Mouse (Mus musculus) forebrain, embryonic 15.5 days (tissue): ENCODE data around the gene Cubn. TPM values are rescaled to one million over a fixed set of nuclear protein-coding genes. Genes with fewer than 3 reads are reported as not detected.
A peak's percentile ranks its signal among the peaks of the same experiment; 100 is the strongest.

Experiments used
- ATAC-seq: fragments of 200-750 bp; cut with Nextera tagmentation; replicated peaks from 2 replicates; pipeline ENCODE4 v1.8.0; 2017; ENCODE audit warnings: mild to moderate bottlenecking, moderate TSS enrichment, moderate library complexity
- H3K27ac ChIP-seq: fragments of 300-500 bp; sonication (generic); replicated peaks from 2 replicates; pipeline ENCODE4 v1.5.1; 2015; ENCODE audit warnings: mild to moderate bottlenecking, inconsistent platforms
- H3K27me3 ChIP-seq: fragments of 300-500 bp; sonication (generic); 2 replicates; pipeline ENCODE4 v1.6.1; 2015; ENCODE audit warnings: inconsistent platforms
- H3K36me3 ChIP-seq: fragments of 300-500 bp; sonication (generic); 2 replicates; pipeline ENCODE4 v1.6.1; 2015; ENCODE audit warnings: mild to moderate bottlenecking, inconsistent platforms
- H3K4me1 ChIP-seq: fragments of 300-500 bp; sonication (generic); 2 replicates; pipeline ENCODE4 v1.6.1; 2015; ENCODE audit warnings: inconsistent platforms
- H3K4me2 ChIP-seq: fragments of 300-500 bp; sonication (generic); replicated peaks from 2 replicates; pipeline ENCODE4 v1.6.1; 2015; ENCODE audit warnings: mild to moderate bottlenecking, inconsistent platforms
- H3K4me3 ChIP-seq: fragments of 300-500 bp; sonication (generic); 2 replicates; pipeline ENCODE4 v1.5.1; 2015; ENCODE audit warnings: mild to moderate bottlenecking, inconsistent platforms
- H3K9ac ChIP-seq: fragments of 300-500 bp; sonication (generic); replicated peaks from 2 replicates; pipeline ENCODE4 v1.6.1; 2015; ENCODE audit warnings: mild to moderate bottlenecking, inconsistent platforms
- H3K9me3 ChIP-seq: fragments of 300-500 bp; sonication (generic); 2 replicates; pipeline ENCODE4 v1.6.1; 2016; ENCODE audit warnings: inconsistent platforms
- WGBS: fragments of 180-500 bp; shearing (Covaris S2); methylation state at CpG from one replicate; pipeline ENCODE4 v1.1.7; 2015; ENCODE audit warnings: mixed read lengths; 5-methylcytosine and 5-hydroxymethylcytosine counted together
- polyA plus RNA-seq: library from polyadenylated mRNA; unstranded; fragments of >200 nt; fragmentation: Nextera tagmentation; extraction: Ambion mirVana; gene quantifications from 2 replicates; pipeline ENCODE4 v1.2.1, GENCODE M21; 2015

Gene Cubn
- polyA plus RNA-seq, 1 experiment from 2014 or later, result 0.19 TPM

DNA sequence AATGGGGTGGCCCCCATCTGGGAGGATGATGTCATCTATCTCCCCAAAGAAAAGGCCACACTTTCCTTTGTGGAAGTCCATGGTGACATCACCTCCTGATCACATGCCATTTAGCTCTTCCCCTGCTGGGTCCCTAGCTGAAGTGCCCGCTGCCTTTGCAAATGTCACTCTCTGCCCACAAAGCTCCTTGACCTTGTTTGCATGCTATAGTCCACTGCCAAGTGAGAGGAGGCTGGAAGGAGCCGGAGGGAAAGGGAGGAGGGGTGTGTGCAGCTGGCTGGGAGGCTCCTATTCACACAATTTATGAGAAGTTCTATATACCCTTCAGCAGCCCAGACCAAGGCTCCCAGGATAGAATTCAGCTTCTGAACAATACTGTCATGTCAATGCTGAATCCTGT is 92.7 kb downstream of the Cubn start:
- no peaks in the 10 kb centered on the region for H3K9me3 ChIP-seq
- peak; percentile 94 for ATAC-seq
- H3K27me3 ChIP-seq, result no peaks in the 10 kb centered on the region
- H3K4me1 ChIP-seq, result peaks cover 23% of the 10 kb centered on the region
- H3K36me3 ChIP-seq, result no peaks in the 10 kb centered on the region
- H3K9ac ChIP-seq, result no peak overlapping the region
- 0 out of 2 replicates have a peak overlapping the region, but pooled peaks have one; percentile 7 for H3K4me2 ChIP-seq
- WGBS, result 0% methylated on average over 2 of the region's 2 CpGs
- peak overlapping the region; percentile 67 for H3K27ac ChIP-seq
- H3K4me3 ChIP-seq, result no peak overlapping the region

GRCm38 (mm10) chr2:13398551-13398950 is 93.1 kb downstream of the Cubn start:
- Histone ChIP-seq H3K27me3 (no peaks in the 10 kb centered on the region), H3K4me1 (peaks cover 23% of the 10 kb centered on the region), H3K27ac (peak overlapping the region; percentile 67), H3K9ac (no peak overlapping the region), H3K9me3 (no peaks in the 10 kb centered on the region), H3K36me3 (no peaks in the 10 kb centered on the region), H3K4me2 (0 out of 2 replicates have a peak overlapping the region, but pooled peaks have one; percentile 7), H3K4me3 (no peak overlapping the region)
- WGBS, result 14% methylated on average over 4 of the region's 4 CpGs
- peak; percentile 72 for ATAC-seq

GRCm38 (mm10) chr2:13396124-13396540 is 95.5 kb downstream of the Cubn start:
- no peak overlapping the region for H3K4me3 ChIP-seq
- H3K9ac ChIP-seq, result no peak overlapping the region
- no peak overlapping the region for H3K27ac ChIP-seq
- H3K9me3 ChIP-seq, result no peaks in the 10 kb centered on the region
- H3K36me3 ChIP-seq, result no peaks in the 10 kb centered on the region
- no peak overlapping the region for H3K4me2 ChIP-seq
- no peaks in the 10 kb centered on the region for H3K27me3 ChIP-seq
- no peak for ATAC-seq
- H3K4me1 ChIP-seq, result peaks cover 23% of the 10 kb centered on the region
- 22% methylated on average over 3 of the region's 3 CpGs for WGBS

DNA sequence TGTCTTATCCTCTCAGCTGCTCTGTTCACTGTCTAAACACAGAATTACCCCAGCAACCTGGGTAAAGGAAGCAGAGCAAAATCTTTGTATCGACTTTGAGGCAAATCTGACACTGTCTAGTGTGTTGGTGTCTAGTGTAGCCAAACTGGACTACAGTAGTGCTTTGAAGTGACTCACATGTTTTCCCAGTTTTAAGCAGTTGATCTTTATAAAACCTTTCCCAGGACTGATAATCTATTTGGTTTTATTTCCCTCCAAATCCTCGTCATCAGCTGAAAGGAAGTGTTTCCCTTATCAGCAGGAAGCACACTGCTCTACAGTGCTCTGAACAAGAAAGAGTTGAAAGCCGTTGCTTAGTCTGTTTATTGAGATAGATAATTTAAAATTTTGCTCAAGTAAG is 100.6 kb downstream of the Cubn start:
- Histone ChIP-seq H3K27ac (no peak overlapping the region), H3K36me3 (no peaks in the 10 kb centered on the region), H3K4me2 (no peak overlapping the region), H3K4me3 (no peak overlapping the region), H3K27me3 (no peaks in the 10 kb centered on the region), H3K9me3 (no peaks in the 10 kb centered on the region), H3K9ac (no peak overlapping the region), H3K4me1 (peaks cover 5% of the 10 kb centered on the region)
- WGBS, result 65% methylated on average over 3 of the region's 3 CpGs
- no peak for ATAC-seq

DNA sequence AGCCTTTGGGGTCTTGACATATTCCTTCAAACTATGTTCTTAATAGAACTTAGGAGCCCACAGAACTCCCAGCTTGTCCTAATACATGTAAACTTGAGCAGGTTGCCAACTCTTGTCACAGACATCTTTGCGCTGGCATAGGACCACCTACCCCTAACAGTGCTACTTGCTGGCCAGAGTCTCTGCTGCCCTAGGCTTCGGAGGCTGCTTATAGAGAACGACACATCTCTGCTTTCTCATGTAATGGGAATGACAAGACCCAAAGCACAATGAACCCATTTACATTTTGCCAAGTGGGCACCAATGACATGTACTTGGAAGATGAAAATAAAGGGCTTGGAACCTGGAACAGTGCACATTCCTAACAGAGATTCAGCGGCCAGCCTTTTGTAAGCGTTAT is 105.0 kb downstream of the Cubn start:
- Histone ChIP-seq H3K27ac (peak overlapping the region; percentile 83; the same call in 1 of the 2 replicates), H3K9ac (no peak overlapping the region), H3K4me2 (no peak overlapping the region), H3K9me3 (no peaks in the 10 kb centered on the region), H3K4me1 (peaks cover 19% of the 10 kb centered on the region), H3K36me3 (no peaks in the 10 kb centered on the region), H3K27me3 (no peaks in the 10 kb centered on the region), H3K4me3 (no peak overlapping the region)
- peak; percentile 51; the same call in 1 of the 2 replicates for ATAC-seq
- 57% methylated on average over 5 of the region's 5 CpGs for WGBS

DNA sequence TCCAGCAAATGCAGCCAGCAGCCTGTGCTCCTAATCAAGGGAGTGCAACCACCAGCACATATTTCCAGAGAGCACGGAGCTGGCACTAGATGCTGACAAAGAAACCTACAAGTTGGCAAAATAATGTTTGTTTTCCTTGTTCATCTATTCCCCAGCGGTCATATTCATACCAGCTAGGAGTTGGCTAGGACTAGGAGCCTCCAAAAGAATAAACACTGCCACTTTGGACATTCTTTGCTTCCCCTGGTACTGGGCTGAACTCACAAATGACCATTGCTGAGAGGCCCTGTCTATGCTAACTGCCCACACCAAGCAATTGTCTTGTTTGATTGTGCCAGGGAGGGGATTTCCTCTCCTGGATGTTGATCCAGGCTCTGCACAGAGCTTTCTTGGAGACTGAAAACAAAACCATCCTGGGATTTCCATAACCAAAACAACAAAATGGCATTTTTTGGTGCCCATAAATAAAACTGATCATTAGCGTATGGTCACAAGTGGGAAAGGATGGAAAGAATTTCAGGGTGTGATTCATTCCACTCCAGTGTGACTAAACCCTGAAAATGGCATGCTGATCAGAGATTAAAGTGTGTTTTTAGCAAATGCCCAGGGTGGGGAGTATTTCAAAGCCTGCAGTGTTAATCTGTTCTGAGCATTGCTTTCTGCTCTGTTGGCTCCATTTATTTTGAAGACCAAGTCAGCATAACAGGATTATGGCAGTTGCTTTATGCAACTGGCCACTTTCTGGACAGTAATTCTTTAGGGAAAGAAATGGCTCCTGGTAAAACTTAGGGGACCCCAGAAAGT is 105.9 kb downstream of the Cubn start:
- Histone ChIP-seq H3K27ac (peak overlapping the region; percentile 83), H3K4me3 (no peak overlapping the region), H3K4me1 (peaks cover 19% of the 10 kb centered on the region), H3K27me3 (no peaks in the 10 kb centered on the region), H3K4me2 (no peak overlapping the region), H3K36me3 (no peaks in the 10 kb centered on the region), H3K9ac (no peak overlapping the region), H3K9me3 (no peaks in the 10 kb centered on the region)
- 20% methylated on average over 3 of the region's 3 CpGs for WGBS
- peak; percentile 83 for ATAC-seq

- H3K4me1 ChIP-seq, result peaks cover 19% of the 10 kb centered on the region
- WGBS, result 15% methylated on average over 4 of the region's 4 CpGs
- H3K9me3 ChIP-seq, result no peaks in the 10 kb centered on the region
- peak; percentile 84 for ATAC-seq
- H3K27ac ChIP-seq, result peak overlapping the region; percentile 83
- no peaks in the 10 kb centered on the region for H3K27me3 ChIP-seq
- no peak overlapping the region for H3K4me3 ChIP-seq
- H3K4me2 ChIP-seq, result no peak overlapping the region
- H3K36me3 ChIP-seq, result no peaks in the 10 kb centered on the region
- H3K9ac ChIP-seq, result no peak overlapping the region
Observed at GRCm38 (mm10) chr2:13384775-13385541, 106.7 kb downstream of the Cubn start.

- Histone ChIP-seq H3K9ac (no peak overlapping the region), H3K9me3 (no peaks in the 10 kb centered on the region), H3K4me1 (peaks cover 9% of the 10 kb centered on the region), H3K36me3 (no peaks in the 10 kb centered on the region), H3K4me2 (no peak overlapping the region), H3K27ac (no peak overlapping the region), H3K27me3 (no peaks in the 10 kb centered on the region), H3K4me3 (no peak overlapping the region)
- ATAC-seq, result no peak
- WGBS, result 90% methylated on average over 4 of the region's 4 CpGs
Observed at GRCm38 (mm10) chr2:13376166-13376565, 115.4 kb downstream of the Cubn start.

DNA sequence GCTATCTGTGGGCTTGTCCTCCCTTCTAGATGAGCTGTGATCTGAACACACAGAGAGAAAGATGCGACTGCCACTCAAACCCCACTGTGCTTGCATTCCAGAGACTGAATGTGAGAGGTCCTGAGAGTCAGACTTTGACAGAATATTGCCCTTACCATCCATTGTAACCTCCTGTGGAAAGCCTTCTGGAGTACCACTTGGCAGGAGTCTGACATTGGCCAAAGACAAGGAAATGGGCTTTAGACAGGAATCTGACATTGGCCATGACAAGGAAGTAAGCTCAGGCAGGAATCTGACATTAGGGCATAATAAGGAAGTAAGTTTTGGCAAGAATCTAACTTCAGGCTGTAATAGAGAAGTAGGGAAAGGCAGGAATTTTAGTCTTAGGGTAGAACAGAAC is 118.3 kb downstream of the Cubn start:
- ATAC-seq, result no peak
- no peak overlapping the region for H3K4me3 ChIP-seq
- no peaks in the 10 kb centered on the region for H3K9me3 ChIP-seq
- no peak overlapping the region for H3K27ac ChIP-seq
- H3K4me2 ChIP-seq, result no peak overlapping the region
- H3K27me3 ChIP-seq, result no peaks in the 10 kb centered on the region
- peaks cover 9% of the 10 kb centered on the region for H3K4me1 ChIP-seq
- no peaks in the 10 kb centered on the region for H3K36me3 ChIP-seq
- 73% methylated on average over 1 of the region's 1 CpGs for WGBS
- H3K9ac ChIP-seq, result no peak overlapping the region

DNA sequence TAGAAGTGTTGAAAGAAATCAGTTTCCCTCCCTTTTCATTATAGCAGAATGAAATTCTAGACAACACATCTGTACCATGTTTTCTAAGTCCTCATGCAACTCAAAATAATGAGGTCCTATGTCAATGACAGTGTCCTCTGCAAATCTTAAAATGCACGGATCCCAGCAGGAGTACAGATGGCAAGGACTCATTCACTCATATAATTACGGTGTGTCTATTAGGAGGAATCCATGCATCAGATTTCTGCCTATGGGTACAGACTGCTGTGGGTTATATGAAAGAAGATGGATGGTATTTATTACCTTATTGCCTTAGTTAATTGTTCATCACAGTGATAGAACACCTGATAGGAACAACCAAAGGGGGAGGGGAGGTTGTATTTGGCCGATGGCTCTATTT is 118.8 kb downstream of the Cubn start:
- WGBS, result 32% methylated on average over 3 of the region's 3 CpGs
- H3K27ac ChIP-seq, result no peak overlapping the region
- ATAC-seq, result 0 out of 2 replicates have a peak, but pooled peaks have one; percentile 2

GRCm38 (mm10) chr2:13372256-13372824 is 119.3 kb downstream of the Cubn start:
- ATAC-seq, result peak; percentile 78
- Histone ChIP-seq H3K27ac (no peak overlapping the region), H3K9ac (no peak overlapping the region), H3K9me3 (no peaks in the 10 kb centered on the region), H3K4me2 (no peak overlapping the region), H3K27me3 (no peaks in the 10 kb centered on the region), H3K4me1 (peaks cover 9% of the 10 kb centered on the region), H3K36me3 (no peaks in the 10 kb centered on the region), H3K4me3 (no peak overlapping the region)
- WGBS, result 5% methylated on average over 5 of the region's 5 CpGs

More for the DNA sequence above, 118.8 kb downstream of the Cubn start:
- Histone ChIP-seq H3K27me3 (no peaks in the 10 kb centered on the region), H3K36me3 (no peaks in the 10 kb centered on the region), H3K4me1 (peaks cover 9% of the 10 kb centered on the region), H3K4me3 (no peak overlapping the region), H3K4me2 (no peak overlapping the region), H3K9me3 (no peaks in the 10 kb centered on the region), H3K9ac (no peak overlapping the region)

GRCm38 (mm10) chr2:13371797-13372170 is 119.8 kb downstream of the Cubn start:
- Histone ChIP-seq H3K27ac (0 out of 2 replicates have a peak overlapping the region, but pooled peaks have one; percentile 17), H3K4me2 (no peak overlapping the region), H3K4me3 (no peak overlapping the region), H3K9ac (no peak overlapping the region), H3K4me1 (peaks cover 9% of the 10 kb centered on the region), H3K27me3 (no peaks in the 10 kb centered on the region), H3K9me3 (no peaks in the 10 kb centered on the region), H3K36me3 (no peaks in the 10 kb centered on the region)
- 12% methylated on average over 4 of the region's 4 CpGs for WGBS
- peak; percentile 37; the same call in 1 of the 2 replicates for ATAC-seq
